Mouse (Mus musculus) liver, embryonic 15.5 days (tissue): ENCODE measurements at regions not wholly inside any gene's neighbourhood (a gene's known extent, or its start where the extent isn't known, plus 50 kb on each side); places are given as distances from the start of the nearest gene placed in this dataset.
"Not testable (repeated sequence)": the region's sequence is repeated elsewhere in the genome, so short reads cannot be mapped to it uniquely, and the experiment has no call there.

ENCODE experiments used
- ATAC-seq: fragments of 200-750 bp; cut with Nextera tagmentation; 2 replicates; pipeline ENCODE4 v1.8.0; 2017; ENCODE audit warnings: moderate number of reproducible peaks, mild to moderate bottlenecking, moderate library complexity; ENCODE audit not compliant: insufficient read depth
- H3K27ac ChIP-seq: fragments of 300-500 bp; sonication (generic); replicated peaks from 2 replicates; pipeline ENCODE4 v1.5.1; 2015; ENCODE audit warnings: mild to moderate bottlenecking, inconsistent platforms
- H3K27me3 ChIP-seq: fragments of 300-500 bp; sonication (generic); 2 replicates; pipeline ENCODE4 v1.6.1; 2015; ENCODE audit warnings: mild to moderate bottlenecking, inconsistent platforms
- H3K36me3 ChIP-seq: fragments of 300-500 bp; sonication (generic); replicated peaks from 2 replicates; pipeline ENCODE4 v1.6.1; 2015; ENCODE audit warnings: moderate library complexity, mild to moderate bottlenecking, inconsistent platforms
- H3K4me1 ChIP-seq: fragments of 300-500 bp; sonication (generic); replicated peaks from 2 replicates; pipeline ENCODE4 v1.6.1; 2015; ENCODE audit warnings: inconsistent platforms
- H3K4me2 ChIP-seq: fragments of 300-500 bp; sonication (generic); 2 replicates; pipeline ENCODE4 v1.6.1; 2015; ENCODE audit warnings: moderate library complexity, mild to moderate bottlenecking, inconsistent platforms
- H3K4me3 ChIP-seq: fragments of 300-500 bp; sonication (generic); replicated peaks from 2 replicates; pipeline ENCODE4 v1.5.1; 2015; ENCODE audit warnings: mild to moderate bottlenecking, inconsistent platforms
- H3K9ac ChIP-seq: fragments of 300-500 bp; sonication (generic); 2 replicates; pipeline ENCODE4 v1.6.1; 2015; ENCODE audit warnings: moderate library complexity, mild to moderate bottlenecking, inconsistent platforms
- H3K9me3 ChIP-seq: fragments of 300-500 bp; sonication (generic); replicated peaks from 2 replicates; pipeline ENCODE4 v1.6.1; 2016; ENCODE audit warnings: inconsistent platforms
- WGBS: fragments of 180-500 bp; shearing (Covaris S2); methylation state at CpG from one replicate; pipeline ENCODE4 v1.1.7; 2015; ENCODE audit warnings: mixed read lengths; ENCODE audit not compliant: insufficient replicate concordance; 5-methylcytosine and 5-hydroxymethylcytosine counted together

GRCm38 (mm10) chr16:84644446-84644845 is 91.1 kb downstream of the Mrpl39 start:
- WGBS: 69% methylated on average over 1 of the region's 1 CpGs
- H3K4me3 ChIP-seq, H3K4me2 ChIP-seq, H3K9me3 ChIP-seq, H3K27ac ChIP-seq, H3K36me3 ChIP-seq, H3K4me1 ChIP-seq, ATAC-seq, H3K9ac ChIP-seq, H3K27me3 ChIP-seq: not testable (repeated sequence)

DNA sequence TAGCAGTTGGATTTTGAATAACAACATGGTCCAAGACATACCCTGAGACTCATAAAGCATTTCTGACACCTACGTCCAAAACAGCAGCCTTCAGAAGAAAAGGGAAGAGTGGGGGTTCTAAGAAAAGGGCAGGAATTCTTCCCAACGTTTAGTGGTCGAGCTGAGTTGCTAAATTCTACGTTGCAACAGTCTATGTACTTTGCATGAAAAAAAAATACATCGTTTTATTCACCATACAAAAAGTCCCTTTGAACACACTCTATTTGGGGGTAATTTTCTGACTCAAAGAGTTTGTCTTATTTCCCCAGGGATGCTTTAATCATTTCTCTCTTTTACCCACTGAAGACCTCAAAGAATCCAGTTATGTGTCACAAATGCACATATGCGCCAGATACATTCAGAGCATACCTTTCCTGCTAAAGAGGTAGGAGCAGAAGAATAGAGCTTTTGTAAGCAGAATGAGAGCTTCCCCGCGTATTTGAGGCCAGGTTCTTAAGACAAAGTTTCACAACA is 89.3 kb downstream of the Mrpl39 start:
- Histone ChIP-seq H3K27me3 (no peaks in the 10 kb centered on the region), H3K4me3 (no peak overlapping the region), H3K9ac (no peak overlapping the region), H3K4me1 (no peaks in the 10 kb centered on the region), H3K9me3 (no peaks in the 10 kb centered on the region), H3K36me3 (no peaks in the 10 kb centered on the region), H3K4me2 (no peak overlapping the region), H3K27ac (no peak overlapping the region)
- no peak for ATAC-seq
- 49% methylated on average over 8 of the region's 8 CpGs for WGBS

DNA sequence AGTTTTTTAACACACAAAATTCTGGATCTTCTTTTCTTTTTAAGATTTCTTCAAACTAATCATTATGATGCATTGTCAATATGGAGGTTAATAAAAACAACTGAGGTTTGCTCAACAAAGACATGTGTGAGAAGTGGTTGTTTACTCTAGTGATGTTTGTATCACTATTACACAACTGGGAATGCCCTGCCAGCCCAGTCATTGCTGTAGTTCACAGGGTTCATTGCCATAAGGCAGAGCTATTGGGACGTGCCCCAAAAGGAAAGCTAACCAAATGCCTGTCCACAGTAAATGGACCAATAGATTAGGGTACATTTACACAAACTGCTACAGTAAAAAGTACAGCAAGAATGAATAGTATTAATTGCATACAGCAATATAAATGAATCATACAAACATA is 84.9 kb downstream of the Mrpl39 start:
- Histone ChIP-seq H3K27ac (no peak overlapping the region), H3K9ac (no peak overlapping the region), H3K4me3 (no peak overlapping the region), H3K27me3 (no peaks in the 10 kb centered on the region), H3K36me3 (no peaks in the 10 kb centered on the region), H3K9me3 (no peaks in the 10 kb centered on the region), H3K4me2 (no peak overlapping the region), H3K4me1 (no peaks in the 10 kb centered on the region)
- 32% methylated on average over 1 of the region's 1 CpGs for WGBS
- no peak for ATAC-seq

GRCm38 (mm10) chr16:84653873-84654272 is 81.7 kb downstream of the Mrpl39 start:
- no peak overlapping the region for H3K27ac ChIP-seq
- H3K9me3 ChIP-seq: no peaks in the 10 kb centered on the region
- 72% methylated on average over 1 of the region's 1 CpGs for WGBS
- no peak overlapping the region for H3K4me3 ChIP-seq
- no peaks in the 10 kb centered on the region for H3K36me3 ChIP-seq
- no peak overlapping the region for H3K4me2 ChIP-seq
- no peak overlapping the region for H3K9ac ChIP-seq
- H3K27me3 ChIP-seq: no peaks in the 10 kb centered on the region
- no peaks in the 10 kb centered on the region for H3K4me1 ChIP-seq
- ATAC-seq: no peak

DNA sequence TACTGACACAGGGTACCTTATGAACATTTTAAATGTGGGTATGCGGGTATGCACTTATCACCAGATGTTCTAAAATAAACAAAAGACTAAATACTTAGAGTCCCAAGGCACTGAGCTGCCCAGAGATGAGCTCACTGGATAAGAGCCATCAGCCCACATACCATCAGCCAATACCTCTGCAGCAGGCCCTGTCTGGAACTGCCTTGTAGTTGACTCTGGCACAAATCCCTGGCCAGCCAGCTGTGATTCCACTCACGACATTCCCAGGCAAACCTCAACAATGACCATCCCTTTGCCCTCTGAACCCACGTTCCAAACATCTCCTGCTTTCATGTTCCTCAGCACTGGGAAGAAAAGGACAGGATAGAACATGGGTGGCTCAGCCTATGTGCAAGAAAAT is 73.7 kb downstream of the Mrpl39 start:
- Histone ChIP-seq H3K27ac (no peak overlapping the region), H3K27me3 (no peaks in the 10 kb centered on the region), H3K4me2 (no peak overlapping the region), H3K9ac (no peak overlapping the region), H3K4me1 (no peaks in the 10 kb centered on the region), H3K4me3 (no peak overlapping the region), H3K9me3 (no peaks in the 10 kb centered on the region), H3K36me3 (no peaks in the 10 kb centered on the region)
- 46% methylated on average over 3 of the region's 3 CpGs for WGBS
- no peak for ATAC-seq

GRCm38 (mm10) chr16:84663581-84663980 is 72.0 kb downstream of the Mrpl39 start:
- no peak overlapping the region for H3K4me2 ChIP-seq
- no peaks in the 10 kb centered on the region for H3K27me3 ChIP-seq
- 58% methylated on average over 4 of the region's 4 CpGs for WGBS
- no peak for ATAC-seq
- no peaks in the 10 kb centered on the region for H3K36me3 ChIP-seq
- H3K4me1 ChIP-seq: no peaks in the 10 kb centered on the region
- H3K27ac ChIP-seq: no peak overlapping the region
- no peak overlapping the region for H3K4me3 ChIP-seq
- peaks cover 1% of the 10 kb centered on the region; the same call in 1 of the 2 replicates for H3K9me3 ChIP-seq
- no peak overlapping the region for H3K9ac ChIP-seq
